Mouse (Mus musculus) right cerebral cortex, postnatal 36 days (tissue): Measurements from ENCODE around the gene Olfr1457.

Experiments
- DNase-seq, 2 experiments: peaks; one replicate each; pipeline ENCODE4 v3.0.0; 2022; ENCODE audit warnings: low spot score in 2 of 2, mixed read lengths in 1 of 2

Gene Olfr1457

DNA sequence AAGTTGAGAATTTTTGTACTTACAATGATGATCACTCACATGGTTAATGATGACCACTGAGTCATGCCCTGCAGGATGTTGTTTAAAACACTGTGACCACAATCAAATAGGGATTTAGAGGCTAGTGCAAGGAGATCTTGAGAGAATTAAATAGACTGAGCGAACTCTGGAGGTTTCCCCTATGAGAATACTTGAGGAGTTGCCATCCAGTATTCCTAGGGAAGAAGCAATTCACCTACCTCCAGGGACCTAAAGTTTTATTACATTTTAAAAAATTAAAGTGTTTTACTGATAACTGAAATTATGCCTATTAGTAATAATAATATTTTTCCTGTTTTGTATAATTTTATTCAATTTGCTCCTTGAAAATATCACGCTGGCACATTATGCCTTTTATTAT lies at the start of gene Olfr1457:
Gene Olfr1457, minus strand, starts transcription at position 101 of the 400 bp plus-strand sequence.
- DNase-seq: no peak

DNA sequence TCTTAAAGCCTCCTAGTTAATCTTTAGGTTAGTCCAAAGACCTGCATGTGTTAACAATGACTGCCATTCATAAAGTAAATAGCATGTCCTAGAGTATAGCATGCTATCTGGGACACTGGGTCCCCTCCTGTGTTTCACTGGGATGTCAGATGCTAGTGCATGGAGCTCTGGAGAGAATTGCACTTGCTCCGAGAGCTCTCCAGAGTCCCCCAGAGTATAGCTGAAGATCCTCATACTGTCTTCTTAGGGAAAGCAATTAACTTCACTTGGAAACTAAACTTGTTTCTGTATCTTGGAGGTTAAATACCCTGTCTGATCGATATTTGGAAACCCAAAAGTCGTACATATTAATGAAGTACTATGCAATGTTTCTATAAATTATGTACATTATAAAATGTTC lies 9.0 kb upstream of the Olfr1457 start, which contains the start of gene Olfr1458:
Gene Olfr1458, minus strand, starts transcription at position 101 of the 400 bp plus-strand sequence.
- no peak for DNase-seq

DNA sequence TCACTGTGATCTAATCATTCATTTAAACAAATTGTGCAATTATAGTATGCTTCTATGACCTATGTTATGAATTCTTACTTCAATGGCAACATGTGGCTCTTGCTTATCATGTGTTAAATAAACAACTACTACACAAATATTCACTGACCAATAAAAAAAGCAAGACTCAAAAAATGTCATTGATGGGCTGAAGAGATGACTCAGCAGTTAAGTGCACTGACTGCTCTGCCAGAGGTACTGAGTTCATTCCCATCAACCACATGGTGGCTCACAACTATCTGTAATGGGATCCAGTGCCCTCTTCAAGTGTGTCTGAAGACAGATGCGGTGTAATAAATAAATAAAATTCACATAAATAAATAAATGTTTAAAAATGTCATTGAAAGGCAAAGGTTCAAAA lies 3.8 kb downstream of the Olfr1457 start:
- DNase-seq: no peak

DNA sequence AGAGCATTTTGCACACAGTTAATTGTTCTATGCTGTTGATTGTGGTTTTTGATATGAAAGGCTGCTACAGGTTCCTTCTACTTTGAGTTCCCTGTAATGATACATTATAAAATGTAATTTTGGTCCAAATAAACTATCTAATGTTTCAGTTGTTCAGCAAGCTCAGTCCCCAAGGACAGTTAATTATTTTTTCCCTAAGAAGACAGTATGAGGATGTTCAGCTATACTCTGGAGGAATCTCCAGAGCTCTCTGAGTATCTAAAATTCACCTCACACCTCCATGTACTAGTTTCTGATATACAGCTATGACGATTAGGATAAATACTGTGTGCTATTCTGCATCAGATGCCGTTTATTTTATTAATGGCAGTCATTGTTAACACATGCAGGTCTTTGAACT lies 37.4 kb downstream of the Olfr1457 start, which contains the start of gene Olfr1454:
Gene Olfr1454, plus strand, starts transcription at position 301 of the 400 bp plus-strand sequence.
- no peak for DNase-seq
